Mouse (Mus musculus) cerebellum, adult 18-20 months (tissue): Measurements from ENCODE around the gene Trim24.

ENCODE experiments used
- DNase-seq, 2 experiments: peaks; one replicate each; pipeline ENCODE4 v3.0.0; 2021

Gene Trim24

DNA sequence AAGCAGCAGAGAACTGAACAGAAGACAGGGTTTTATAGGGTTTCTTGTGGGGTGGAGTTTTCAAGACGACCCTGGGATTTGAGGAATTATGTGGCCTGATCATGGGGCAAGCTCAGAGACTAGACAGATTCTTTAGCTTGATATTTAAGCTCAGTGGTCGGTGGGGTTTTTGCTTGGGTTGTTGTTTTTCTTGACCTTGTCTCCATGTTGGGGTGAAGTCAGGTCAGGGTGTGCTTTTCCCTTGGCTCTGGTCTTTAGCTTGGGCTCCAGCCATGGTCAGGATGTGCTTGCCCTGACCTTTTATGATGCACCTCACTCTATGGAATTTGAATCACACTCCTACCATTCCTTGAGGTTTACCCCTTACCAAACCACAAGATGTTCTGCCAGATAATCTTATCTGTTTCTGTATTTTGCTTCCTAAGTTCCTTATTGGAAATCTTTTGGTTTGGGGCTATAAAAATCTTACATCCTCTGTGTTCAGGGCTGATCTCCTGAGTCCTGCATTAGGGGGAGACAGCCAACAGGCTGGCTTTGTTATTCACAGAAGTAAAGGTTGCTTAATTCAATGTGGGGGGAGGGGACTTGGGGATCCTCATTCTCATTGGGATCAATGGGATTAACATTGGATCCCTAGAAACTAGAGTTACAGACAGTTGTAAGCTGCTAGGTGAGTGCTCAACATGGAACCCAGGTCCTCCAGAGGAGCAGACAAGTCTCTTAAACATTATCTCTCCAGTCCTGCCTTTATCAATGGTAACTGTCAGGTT lies 6.5 kb upstream of the Trim24 start:
- no peak for DNase-seq

GRCm38 (mm10) chr6:37871137-37871851 lies 683 bp downstream of the Trim24 start:
- DNase-seq: peak in 1 of 2 experiments; percentile 65

- no peak for DNase-seq
Observed at GRCm38 (mm10) chr6:37872861-37873260, 2.2 kb downstream of the Trim24 start.

DNA sequence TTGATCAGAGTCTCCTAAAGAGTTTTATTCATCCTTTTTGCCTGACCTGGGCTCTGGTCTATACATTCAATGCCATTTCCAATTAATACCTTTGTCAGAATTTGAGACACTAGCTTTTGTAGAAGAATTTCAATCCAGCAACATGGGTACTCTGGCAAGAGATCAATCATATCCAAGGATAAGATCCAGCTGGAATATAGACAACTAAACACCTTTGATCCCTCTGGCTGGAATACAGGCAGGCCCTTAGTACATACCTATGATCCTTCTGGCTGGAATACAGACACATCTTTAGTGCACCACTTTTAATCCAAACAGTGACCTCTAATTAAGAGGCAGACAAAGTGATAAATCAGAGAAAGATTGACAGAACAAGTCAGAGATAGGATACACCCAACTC lies 3.1 kb downstream of the Trim24 start:
- DNase-seq: no peak

- DNase-seq: no peak
Observed at GRCm38 (mm10) chr6:37878206-37878605, 7.6 kb downstream of the Trim24 start.

- DNase-seq: no peak
Observed at GRCm38 (mm10) chr6:37880586-37880985, 10.0 kb downstream of the Trim24 start.

DNA sequence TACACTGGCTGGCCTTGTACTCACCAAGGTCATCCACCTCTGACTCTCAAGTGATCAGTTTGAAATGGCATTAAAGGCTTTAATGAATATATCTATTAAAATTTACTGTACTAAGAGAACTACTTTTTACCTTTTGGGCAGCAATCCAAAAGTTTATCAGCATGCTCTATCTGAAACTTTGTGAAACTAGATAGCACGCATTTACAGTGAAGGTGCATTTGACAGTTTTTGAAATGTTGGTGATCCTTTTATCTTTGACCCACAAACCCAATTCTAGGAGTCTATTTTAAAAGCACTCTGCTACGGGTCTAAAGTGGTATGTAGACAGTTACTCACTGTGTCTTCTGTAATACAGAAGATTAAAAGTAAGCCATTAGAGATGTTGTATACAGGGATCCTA lies 23.0 kb downstream of the Trim24 start:
- no peak for DNase-seq

DNA sequence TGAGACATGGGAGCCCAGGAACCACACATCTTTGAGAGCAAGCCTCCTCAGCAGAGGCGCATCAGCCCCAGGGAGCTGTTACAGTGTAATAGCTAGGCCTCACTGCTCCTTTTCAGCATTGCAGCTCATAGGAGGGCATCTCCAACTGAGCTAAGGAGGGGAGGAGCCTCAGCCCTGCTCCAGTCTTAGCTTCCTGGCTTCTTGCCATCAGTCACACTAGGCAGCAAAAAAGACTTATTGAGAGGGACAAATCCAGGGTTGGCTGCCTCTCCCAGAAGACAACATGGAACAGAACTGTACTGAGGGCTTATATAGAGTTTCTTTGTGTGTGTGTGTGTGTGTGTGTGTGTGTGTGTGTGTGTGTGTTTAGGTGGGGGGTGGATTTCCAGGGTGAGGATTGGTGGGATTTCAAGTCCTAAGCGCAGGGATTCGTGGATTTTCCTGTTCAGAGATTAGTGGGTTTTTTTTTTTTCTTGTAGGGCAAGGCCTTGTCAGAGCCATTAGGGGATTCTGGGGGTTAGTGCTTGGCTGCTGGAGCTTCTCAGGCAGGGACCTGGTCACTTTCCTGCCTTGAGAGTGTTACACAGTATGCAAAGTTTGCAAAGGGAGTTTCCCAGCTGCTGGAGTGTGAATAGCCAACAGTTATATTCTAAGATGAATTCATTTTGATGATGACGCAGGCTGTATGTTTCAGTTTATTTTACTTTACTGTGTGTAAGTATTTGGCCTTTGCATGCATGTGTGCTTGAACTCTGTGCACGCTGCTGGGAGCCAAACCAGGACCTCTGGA lies 25.2 kb downstream of the Trim24 start:
- DNase-seq: peak in 1 of 2 experiments; percentile 12

DNA sequence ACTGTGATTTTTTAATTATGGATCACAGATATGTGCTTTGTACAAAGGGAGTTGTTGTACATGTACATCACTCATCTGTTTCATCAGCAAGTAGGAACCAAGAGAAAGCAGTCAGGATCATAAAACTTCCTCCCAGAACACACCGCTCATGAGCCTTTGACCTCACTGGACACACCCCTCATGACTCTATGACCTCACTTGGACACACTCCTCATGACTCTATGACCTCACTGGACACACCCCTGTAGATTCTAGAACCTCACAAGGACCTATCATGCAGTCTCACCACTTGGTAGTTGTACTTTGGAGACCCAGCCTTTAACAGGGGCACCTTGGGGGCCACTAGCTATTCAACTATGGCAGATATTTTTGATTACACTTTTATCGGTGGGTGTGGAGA lies 29.6 kb downstream of the Trim24 start:
- no peak for DNase-seq

DNA sequence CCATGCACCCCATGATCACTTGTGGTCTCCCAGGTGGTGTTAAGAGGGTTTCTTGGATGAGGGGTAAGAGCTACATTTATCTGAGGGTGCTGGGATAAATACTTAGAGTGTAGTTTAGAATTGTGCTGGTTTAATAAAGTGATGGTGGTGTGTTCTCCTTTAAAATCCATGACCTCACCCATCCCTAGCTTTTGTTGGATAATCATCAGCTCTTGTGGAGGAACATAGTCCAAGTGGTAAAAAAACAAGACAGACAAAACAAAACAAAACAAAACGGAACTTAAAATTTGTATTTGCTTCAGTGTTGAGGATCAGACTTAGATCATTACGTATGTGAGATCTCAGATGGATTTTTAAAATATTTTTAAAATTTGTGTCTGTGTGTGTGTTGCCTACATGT lies 31.2 kb downstream of the Trim24 start:
- no peak for DNase-seq

- no peak for DNase-seq
Observed at GRCm38 (mm10) chr6:37903810-37904209, 33.2 kb downstream of the Trim24 start.

DNA sequence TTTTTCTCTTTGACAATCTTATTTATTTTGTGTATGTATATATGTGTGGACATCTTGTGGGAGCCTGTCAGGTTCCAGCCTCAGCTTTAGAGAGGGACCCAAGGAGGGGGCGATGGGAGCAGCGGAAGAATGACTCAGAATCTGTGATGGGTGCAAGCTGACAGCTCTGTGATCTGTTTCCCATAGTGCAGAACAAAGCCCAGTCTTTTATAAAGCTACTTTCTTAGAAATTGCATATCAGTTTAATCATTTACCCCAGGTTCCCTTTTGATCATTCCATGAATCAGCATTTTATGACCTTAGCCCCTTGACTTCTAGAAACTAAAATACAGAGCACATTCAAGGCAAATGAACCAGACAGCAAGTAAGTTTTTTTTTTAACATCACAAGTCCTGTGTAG lies 42.9 kb downstream of the Trim24 start:
- no peak for DNase-seq

- DNase-seq: no peak
Observed at GRCm38 (mm10) chr6:37925104-37925503, 54.5 kb downstream of the Trim24 start.

- no peak for DNase-seq
Observed at GRCm38 (mm10) chr6:37926751-37927150, 56.1 kb downstream of the Trim24 start.

DNA sequence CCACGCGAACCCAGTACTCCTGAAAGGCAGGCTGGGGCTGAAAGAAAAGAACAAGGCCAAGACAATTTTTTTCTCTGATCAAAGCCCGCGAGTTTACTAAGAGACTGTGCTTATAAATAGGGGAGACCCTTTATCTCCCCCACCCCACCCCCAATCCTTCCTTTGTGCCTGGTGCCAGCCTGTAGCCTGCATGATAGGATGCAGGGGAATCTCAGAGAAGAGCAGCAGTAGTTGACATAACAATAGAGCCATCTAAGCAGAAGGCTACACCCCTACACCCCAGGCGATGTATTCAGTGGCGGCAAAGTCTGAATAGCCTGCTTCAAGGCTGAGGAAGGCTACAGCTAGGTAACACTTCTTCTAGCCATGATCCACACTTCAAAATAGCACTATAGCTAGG lies 65.9 kb downstream of the Trim24 start:
- no peak for DNase-seq

DNA sequence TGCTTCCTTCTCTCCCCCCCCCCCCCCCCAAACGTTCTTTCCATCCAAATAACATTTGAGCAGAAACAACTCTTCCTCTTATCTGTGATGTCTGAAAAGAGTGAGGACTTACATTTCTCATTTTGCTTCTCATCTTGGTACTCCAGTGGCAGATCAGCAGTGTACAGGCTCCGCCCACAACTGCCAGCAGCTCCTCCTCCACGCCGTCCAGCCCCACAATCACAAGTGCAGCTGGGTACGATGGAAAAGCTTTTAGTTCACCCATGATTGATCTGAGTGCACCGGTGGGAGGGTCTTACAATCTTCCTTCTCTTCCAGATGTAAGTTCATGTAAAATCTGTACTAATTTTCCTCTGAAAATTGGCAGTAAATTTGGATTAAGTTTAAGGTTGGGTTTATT lies 80.7 kb downstream of the Trim24 start:
- DNase-seq: no peak

- no peak for DNase-seq
Observed at GRCm38 (mm10) chr6:37967386-37967785, 96.8 kb downstream of the Trim24 start.

- DNase-seq: peak; percentile 41 to 48
Observed at GRCm38 (mm10) chr6:38007459-38007858, 136.8 kb downstream of the Trim24 start.

DNA sequence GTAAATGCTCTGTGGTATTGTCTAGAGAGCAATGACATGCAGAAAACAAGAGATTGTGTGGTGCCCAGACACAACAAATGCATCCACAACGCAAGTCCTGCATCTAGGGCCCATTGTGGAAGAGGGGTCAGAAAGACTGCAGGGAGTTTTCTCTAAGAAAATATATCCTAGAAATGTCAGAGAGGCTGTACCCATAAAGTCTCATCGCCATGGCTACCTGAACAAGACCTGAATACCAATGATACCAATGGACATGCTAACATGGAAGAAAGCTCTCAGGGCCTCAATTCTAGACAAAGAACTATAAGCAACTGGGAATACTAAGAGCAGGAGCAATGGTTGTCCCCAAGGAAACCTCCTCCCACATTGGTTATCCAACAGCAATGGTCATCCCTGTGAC lies 142.2 kb downstream of the Trim24 start:
- no peak for DNase-seq
